Mouse (Mus musculus) 416B (cell line): ENCODE results near the gene Gm20388.

ENCODE experiments used
- DNase-seq: peaks from one replicate; pipeline ENCODE4 v3.0.0; 2011; ENCODE audit warnings: low read depth

Gene Gm20388

DNA sequence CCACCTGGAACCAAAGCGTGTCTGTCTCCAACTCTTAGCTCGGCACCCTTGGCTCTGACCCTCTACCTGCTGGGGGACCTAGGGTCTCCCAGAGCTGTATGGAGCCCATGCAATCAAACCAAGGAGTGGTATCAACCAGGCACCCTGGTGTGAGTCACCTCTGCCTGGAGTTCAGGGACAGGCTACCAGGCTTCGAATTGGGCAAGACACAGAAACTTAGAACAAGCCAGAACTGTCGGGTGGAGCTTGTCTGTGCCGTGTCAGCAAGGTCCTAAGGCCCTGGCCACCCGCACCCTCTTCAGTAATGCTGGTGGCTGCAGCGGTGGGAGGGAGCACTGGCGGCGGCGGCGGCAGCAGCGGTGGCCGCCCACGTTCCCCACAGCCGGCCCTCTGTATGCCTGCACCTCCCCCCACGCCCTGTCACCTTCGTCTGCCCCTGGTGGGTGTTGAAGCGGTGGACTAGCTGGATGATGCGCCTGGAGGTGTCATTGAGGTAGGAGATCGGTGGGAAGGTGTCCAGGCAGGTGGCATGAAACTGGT is 2526.0 kb downstream of the Gm20388 start:
- no peak for DNase-seq

DNA sequence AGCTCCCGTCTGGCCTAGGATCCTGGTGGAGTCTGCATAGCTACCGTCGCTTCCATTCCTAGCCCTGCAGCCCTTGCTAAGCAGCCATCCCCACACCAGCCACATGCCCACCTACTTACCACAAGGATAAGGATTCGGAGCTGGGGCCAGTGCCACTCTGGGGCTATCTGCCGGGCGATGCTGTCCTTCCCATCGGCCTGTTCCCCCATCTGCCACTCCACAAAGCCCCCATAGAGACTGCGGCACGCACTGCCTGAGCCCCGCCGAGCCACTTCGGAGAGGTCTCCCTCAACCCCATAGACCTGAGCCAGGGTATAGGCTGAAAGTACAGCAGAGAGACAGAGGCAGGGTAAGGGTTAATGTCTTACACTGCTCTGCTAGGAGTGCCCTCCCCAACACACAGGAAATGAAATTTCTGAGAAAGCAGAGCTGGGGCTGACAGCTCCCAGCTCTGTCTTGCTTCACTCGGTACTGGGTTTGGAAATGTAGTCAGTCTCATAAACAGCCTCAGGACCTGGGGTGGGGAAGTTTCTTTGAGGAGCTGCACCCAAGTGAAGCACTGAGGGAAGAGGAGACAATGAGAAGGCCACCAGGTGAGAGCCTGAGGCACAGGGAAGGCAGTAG is 2527.2 kb downstream of the Gm20388 start:
- DNase-seq = peak; percentile 38

DNA sequence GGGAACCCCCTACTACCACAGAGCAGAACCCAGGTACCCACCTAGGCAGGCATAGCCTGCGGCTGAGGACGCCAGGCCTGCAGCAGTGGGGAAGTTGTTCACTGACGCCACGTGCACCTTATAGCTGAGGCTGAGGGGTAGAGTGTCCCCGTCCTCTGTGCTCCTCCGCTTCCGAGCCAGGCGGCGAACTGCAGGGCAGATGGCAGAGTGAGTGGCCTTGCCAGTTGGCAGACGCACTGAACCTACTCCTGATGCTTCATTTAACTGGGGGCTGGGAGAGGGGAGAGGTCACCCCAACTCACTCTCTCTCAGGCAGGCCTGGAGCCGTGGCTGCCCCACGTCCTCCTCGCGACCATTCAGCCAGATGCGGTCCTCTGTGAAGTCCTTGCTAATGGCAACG is 2528.7 kb downstream of the Gm20388 start:
- DNase-seq = no peak

DNA sequence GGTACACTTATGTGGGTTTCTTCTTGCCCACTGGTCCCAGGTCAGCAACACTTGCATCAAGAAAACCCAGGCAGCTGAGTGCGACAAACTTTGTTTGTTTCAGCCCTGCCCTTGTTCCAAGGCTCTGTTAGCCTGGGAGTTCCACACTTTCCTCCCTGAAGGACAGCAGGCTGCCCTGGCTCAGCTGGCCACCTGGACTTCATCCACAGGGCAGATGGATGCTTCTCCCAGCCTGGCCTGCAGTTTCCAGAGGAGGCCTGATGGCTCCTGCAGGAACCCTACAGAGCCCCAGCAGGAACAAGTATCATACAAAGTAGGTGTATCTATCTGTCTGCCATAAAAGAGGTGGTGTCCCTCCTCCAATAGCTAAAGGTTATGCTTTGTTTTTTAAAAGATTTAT is 2530.7 kb downstream of the Gm20388 start:
- no peak for DNase-seq

DNA sequence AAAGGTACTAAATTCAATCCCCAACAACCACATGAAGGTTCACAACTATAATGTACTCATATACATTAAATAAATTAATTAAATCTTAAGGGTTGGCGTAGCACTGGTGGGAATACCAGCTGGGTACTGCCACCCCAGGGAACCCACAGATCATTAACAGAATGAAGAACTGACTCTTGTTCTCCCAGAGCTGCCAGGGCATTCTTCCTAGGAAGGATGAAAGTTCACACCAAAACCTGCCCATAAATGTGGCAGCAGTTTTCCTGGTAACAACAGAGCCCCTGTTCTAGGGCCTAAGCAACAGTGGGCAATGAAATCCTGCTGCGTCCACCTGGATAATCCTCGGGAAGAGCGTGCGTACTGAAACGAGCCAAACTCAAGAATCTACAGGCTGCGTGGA is 2531.7 kb downstream of the Gm20388 start:
- no peak for DNase-seq

DNA sequence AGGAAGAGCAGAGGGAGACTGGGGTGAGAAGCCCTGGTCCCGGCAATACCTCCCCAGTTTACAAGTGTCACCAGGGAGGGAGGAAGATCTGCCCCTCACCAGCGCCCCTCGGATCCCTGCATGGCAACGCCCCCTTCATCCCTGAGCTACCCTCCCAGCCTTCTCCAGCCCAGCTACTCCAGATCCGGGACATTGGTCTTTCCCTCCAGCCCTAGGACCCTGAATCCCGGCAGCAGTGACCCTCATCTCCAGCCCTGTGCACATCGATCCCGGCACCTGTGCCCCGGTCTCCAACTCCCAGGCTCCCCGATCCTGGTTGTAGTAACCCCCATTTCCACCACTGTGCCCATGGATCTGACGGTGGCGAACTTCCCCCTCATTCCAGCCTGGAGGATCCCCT is 2532.1 kb downstream of the Gm20388 start:
- DNase-seq = no peak

GRCm38 (mm10) chr8:122443262-122444006 is 2532.8 kb downstream of the Gm20388 start, which contains the start of gene Mvd:
TSS of gene Mvd (minus strand) at chr8:122443422.
- DNase-seq = peak; percentile 99

DNA sequence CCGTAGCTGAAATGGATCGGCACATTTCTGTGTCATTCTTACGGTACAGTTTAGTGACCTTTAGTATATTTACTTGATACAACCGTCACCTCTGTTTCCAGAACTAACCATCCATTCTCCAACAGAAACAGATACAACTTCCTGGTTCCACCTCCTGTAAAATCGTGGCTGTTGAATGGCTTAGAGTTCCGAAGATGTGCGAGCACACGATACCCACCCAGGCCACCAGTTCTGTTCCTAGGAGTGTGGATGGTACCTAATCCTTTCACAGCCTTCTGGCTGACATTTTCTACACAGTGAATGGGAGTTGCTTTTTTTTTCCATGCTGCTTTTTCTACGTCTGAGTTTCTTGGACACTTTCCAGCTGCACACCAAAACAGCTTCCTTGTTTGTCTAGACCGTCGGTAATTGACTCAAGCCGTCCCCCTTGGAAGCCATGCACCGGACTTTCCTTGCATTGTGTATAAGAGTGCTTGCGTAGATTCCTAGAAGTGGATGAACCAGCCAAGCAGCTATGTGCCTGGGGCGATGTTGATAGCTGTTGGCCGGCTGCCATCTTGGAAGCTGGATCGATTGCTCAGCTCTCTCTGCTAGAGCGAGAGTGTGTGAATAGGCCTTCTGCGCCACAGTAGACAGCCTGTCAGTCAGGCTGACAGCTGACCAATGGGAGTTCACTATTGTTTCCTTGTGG is 2533.6 kb downstream of the Gm20388 start:
- DNase-seq = peak; percentile 90

DNA sequence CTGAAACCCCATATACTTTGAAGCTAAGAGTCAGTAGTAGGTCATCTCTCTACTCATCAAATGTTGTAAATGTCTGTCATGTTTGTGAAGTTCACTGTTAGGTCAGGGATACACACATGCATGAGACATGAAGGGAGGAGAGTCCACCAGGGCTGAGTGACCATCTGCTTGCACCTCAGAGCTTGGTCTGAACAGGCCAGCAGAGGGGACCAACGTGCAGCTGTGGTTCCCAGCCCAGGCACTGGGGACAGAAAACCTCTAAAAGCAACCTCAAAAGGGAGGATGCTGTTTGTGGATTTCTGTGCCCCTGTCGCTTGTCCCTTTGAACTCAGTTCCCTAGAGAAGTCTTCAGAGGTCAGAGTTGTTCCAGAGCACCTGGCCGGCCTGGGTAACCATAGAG is 2534.6 kb downstream of the Gm20388 start:
- DNase-seq = peak; percentile 62

GRCm38 (mm10) chr8:122451161-122451703 is 2540.6 kb downstream of the Gm20388 start:
- no peak for DNase-seq

DNA sequence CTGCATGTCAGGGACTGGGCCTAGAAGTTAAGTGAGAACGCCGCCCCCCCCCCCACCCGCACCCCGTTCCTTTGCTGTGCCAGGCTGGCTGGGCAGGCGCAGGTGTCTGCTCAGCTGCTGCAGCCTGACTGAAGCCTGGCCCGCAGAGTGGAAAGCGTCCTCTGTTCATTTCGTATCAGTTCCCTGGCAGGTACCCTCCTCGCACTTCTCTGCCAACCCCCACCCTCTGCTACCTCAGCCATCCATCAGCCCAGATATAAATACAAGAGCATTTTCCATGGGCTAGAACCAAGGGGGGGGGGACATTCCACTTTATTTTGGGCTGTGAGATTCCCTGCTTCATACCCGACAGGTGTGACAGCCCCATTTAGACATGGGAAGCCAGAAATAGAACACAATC is 2541.5 kb downstream of the Gm20388 start:
- DNase-seq = no peak

- DNase-seq = peak; percentile 49
Observed at GRCm38 (mm10) chr8:122454409-122454808, 2543.8 kb downstream of the Gm20388 start.

DNA sequence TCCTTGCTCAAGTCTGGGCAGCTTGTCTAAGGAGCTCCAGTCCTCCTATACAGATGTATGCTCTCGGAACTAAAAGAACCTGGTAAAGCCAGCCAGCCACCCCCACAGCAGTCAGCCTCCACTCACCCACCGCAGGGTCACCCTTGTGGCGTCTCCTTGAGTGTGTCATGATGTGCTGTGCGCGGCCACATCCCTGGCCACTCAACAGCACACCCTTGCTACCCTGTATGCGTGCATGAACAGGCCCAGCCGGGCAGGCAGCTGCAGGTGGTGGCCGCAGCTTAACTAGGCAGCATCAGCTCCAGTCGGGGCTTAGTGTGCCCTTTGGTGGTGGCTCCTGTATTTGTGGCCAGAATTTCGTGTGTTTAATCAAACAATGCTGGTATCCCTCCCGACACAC is 2546.5 kb downstream of the Gm20388 start:
- no peak for DNase-seq

DNA sequence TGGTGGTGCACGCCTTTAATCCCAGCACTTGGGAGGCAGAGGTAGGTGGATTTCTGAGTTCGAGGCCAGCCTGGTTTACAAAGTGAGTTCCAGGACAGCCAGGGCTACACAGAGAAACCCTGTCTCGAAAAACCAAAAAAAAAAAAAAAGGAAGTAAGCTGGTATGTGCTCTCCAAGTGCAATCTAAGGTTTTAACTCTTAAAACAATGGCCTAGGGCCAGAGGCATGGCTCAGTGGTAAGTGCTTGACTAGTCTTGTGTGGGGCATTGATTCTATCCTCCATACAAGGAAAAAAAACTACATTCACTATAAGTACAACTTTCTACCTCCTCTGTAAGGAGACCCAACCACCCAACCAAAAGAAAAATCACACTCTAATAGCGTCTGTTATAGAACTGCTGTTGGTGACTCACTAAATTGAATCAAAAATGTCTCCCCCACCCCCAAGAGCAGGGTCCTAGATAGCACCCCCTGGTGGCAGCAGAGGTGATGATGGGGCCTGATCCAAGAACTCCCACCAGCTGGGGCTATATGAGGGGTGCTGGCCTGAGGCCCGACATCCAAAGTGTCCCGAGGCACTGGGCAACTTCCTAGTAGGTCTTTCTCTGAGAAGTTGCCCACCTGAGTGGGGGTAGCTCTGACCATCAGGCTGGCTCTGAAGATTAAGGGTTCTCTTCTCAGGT is 2548.7 kb downstream of the Gm20388 start:
- no peak for DNase-seq

DNA sequence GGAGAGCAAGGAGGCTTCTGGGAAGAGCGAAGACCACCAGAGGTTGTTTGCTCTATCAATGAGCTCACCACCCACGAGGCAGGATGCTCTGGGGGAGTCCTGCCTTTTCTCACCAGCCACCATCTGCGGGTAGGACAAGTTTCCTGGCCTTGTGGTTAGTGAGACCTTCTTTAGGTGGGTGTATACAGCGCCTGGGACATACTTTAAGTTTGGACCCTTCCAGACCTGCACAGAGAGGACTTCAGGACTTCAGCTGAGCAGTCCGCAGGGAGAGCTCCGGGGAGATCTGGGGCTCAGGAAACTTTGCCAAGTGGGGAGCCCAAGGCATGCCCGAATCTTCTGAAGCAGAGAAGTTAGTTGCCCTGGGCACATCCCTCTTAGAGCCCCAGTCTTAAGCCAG is 2549.3 kb downstream of the Gm20388 start:
- DNase-seq = no peak

GRCm38 (mm10) chr8:122460524-122461472 is 2550.2 kb downstream of the Gm20388 start, which contains the start of gene Snai3:
TSS of gene Snai3 (minus strand) at chr8:122460733.
- DNase-seq = peak; percentile 57

GRCm38 (mm10) chr8:122461473-122462148 is 2551.0 kb downstream of the Gm20388 start:
- peak; percentile 24 for DNase-seq

- DNase-seq = no peak
Observed at GRCm38 (mm10) chr8:122462510-122462909, 2551.9 kb downstream of the Gm20388 start.

- peak; percentile 62 for DNase-seq
Observed at GRCm38 (mm10) chr8:122463651-122464640, 2553.3 kb downstream of the Gm20388 start.
